Mouse (Mus musculus) R1 (cell line): ENCODE measurements at regions not wholly inside any gene's neighbourhood (a gene's known extent, or its start where the extent isn't known, plus 50 kb on each side); places are given as distances from the start of the nearest gene placed in this dataset.
A peak's percentile ranks its signal among the peaks of the same experiment; 100 is the strongest.

ENCODE experiments used
- DNase-seq: peaks from one replicate; pipeline ENCODE4 v3.0.0-alpha.2; 2018; ENCODE audit warnings: low read depth, low spot score

GRCm38 (mm10) chr9:71420064-71420463, 65.7 kb downstream of the Polr2m start:
- no peak for DNase-seq

DNA sequence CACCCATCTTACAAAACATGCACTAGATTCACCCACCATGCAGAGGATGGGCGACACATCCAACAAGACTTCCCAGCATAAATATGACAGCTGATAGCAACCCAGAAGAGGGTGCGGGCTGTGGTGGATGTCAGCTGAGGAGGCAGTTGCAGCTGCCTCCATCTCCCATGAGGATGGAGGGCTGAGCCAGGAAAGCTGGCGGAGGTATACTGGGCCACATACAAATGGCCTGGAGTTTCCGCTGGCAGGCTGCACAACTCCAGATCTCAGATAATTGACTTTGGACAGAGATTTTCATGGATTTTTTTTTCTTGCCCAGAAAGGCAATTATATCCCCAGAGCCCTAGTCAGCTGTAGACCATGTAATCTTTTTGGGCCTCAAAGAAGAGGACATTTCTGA, 67.2 kb downstream of the Polr2m start:
- DNase-seq, result no peak

GRCm38 (mm10) chr9:71417248-71417647, 68.5 kb downstream of the Polr2m start:
- DNase-seq, result no peak

DNA sequence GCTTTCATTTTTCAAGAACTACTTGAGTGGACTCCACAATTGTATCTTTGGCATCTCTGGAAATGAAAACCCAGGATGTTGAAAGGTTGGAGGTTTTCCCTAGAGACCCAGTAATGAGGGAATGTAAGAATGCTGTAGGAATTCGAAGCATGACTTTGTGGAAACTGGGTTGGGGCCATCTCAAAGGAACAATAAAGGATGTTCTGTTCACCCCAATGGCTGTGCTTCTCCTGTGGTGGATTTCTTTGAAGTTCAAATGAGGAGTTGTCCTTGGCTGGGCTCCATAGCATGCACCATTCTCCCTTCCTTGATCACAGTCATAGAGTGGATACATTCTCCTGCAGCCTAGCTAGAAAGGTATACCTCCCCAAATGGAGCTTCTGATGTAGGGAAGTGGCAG, 74.6 kb downstream of the Polr2m start:
- DNase-seq, result peak; percentile 46

DNA sequence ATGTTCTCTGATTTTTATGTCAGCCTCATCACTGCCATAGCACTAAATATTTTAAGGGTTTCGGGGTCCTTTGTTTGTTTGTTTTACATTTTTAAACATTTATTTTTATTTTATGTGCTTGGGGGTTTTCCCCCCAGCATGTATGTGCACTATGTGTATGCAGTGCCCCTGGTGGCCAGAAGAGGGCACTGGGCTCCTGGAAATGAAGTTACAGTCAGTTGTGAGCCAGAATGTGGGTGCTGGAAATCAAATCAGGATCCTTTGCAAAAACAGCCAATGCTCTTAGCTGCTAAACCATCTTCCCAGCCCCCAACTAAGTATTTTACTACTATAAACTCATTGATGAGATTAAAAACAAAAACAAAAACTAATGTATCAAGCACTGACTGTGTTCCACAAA, 75.8 kb downstream of the Polr2m start:
- DNase-seq, result no peak

GRCm38 (mm10) chr9:71408946-71409345, 76.8 kb downstream of the Polr2m start:
- no peak for DNase-seq

GRCm38 (mm10) chr9:71404396-71405135, 81.2 kb downstream of the Polr2m start:
- no peak for DNase-seq

DNA sequence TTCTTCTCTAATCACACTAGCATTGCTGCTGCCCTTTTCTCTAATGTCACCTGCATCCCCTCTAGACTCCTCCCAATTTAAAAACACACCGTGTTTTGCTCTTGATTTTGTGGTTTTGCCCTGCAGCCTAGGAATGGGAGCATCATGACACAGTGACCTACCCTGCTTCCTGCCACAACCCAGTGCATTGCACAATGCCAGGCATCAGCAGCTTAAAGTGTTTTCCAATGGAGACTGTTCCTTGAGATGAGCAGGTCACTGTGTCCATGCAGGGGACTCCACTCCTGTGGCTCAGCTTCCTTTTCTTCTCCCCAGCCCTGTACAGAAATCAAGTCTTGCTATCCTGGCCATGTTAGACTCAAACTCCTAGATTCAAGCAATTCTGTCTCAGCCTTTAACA, 84.1 kb downstream of the Polr2m start:
- no peak for DNase-seq

GRCm38 (mm10) chr9:71399346-71399745, 86.4 kb downstream of the Polr2m start:
- no peak for DNase-seq

DNA sequence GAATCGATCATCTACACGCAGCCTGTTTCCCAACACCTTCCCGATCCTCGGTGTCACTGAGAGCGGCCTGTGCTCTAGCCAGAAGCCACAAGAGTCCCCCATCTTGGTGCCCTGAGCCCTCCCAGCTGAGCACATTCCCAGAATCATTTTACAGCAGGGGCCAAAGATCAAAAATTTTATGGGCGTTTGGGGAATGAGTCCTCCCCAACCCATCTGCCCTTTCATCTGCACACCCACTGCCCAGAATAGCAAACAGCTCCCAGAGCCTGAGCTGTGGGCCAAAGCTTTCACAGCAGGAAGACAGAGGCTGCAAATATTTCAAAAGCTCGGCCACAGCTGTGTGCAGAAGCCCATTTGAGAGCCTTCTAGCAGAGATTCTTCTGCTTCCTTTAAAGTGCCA, 89.0 kb downstream of the Polr2m start:
- no peak for DNase-seq

DNA sequence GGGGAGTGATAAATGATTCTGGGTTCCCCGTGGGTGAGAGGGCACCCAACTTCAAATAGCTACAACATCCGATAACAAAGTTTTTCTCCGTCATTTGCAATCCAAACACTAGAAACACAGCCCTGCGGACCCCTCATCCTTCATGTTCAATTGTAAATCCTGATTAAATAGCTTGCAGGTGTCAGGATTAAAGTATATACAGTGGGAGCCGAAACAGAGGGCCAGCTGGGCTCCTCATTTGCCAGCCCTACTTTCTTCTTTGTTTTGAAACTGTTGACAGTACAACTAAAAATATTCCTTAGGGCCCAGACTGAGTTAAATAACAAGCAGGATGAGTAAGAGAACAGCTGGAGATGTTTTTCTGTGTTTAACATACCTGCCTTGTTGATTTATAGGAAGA, 95.5 kb downstream of the Polr2m start:
- DNase-seq, result no peak

DNA sequence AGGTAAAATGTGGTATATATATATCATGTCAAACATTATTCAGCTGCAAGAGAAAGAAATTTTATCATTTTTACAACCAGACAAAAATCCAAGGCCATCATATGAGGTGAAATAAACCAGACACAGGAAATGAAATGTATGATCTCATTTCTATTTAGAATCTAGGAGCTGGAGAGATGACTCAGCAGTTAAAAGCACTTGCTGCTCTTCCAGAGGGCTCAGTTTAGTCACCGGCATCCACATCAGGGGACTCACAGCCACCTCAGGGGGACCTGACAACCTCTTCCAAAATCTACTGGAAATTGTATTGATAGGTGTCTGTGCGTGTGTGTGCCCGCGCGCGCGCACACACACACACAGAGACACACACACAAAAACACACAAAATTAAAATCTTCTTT, 98.3 kb downstream of the Polr2m start:
- no peak for DNase-seq

DNA sequence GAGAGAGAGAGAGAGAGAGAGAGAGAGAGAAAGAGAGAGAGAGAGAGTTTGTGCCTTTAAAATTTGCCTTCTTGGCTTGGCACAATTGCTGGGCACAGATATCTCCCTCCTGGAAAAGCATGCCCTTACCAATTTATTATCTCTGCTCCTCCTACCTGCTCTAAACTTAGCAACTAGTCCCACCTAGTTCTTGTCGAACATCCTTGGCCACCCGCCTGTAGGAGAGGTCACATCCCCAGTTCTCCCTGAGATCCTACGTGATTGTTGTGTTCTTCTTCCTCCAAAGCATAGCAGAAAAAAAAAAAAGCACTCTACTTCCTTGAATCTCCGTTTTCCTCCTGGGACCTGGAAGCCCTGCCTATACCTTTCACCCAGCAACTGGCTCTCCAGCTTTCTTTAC, 101.8 kb downstream of the Polr2m start:
- DNase-seq, result no peak

- DNase-seq, result no peak
Measured at GRCm38 (mm10) chr9:71379731-71380250, 105.9 kb downstream of the Polr2m start.

DNA sequence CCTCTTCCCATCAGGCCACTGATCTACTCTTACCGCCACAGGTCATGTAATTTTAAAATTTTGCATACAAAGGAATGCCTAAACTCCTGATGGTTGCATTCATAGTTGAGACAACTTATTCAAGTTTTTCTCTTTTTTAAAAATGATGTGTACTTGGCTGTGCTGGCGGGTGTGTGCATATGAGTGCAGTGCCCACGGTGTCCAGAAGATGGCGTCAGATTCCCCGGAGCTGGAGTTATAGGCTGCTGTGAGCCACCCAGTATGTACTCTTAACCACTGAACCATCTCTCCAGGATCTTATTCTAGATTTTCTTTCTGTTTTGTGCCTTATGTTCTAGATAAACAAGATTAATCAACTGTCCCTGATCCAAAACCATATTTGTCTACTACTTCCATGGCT, 116.0 kb downstream of the Polr2m start:
- peak; percentile 38 for DNase-seq

DNA sequence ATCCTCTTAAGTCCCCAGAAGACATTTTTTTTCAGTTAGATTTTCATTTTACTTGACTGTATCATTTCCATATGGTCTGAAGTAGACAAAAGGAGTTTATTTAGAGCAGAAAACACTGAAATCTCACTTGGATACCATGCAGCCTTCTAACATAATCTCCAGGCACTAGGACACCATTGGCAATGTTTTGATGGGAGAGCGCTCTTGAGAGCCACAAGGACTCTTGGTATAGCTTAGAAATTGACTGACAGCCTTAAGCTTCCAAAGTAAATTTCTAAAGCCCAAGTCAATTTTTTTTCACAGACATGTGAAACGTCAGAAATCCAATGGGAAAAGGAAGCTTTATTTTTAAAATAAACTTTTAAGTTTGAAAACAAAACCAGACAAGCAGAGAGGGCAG, 116.5 kb downstream of the Polr2m start:
- no peak for DNase-seq

GRCm38 (mm10) chr9:71366573-71366972, 119.2 kb downstream of the Polr2m start:
- DNase-seq, result no peak

- no peak for DNase-seq
Measured at GRCm38 (mm10) chr9:71365177-71365738, 120.5 kb downstream of the Polr2m start.

- DNase-seq, result no peak
Measured at GRCm38 (mm10) chr9:71364047-71364665, 121.6 kb downstream of the Polr2m start.

- DNase-seq, result peak; percentile 63
Measured at GRCm38 (mm10) chr9:71362401-71362800, 123.3 kb downstream of the Polr2m start.

- DNase-seq, result peak; percentile 7
Measured at GRCm38 (mm10) chr9:71361961-71362360, 123.8 kb downstream of the Polr2m start.

GRCm38 (mm10) chr9:71361311-71361710, 124.4 kb downstream of the Polr2m start:
- peak; percentile 78 for DNase-seq

GRCm38 (mm10) chr9:71360676-71361075, 125.1 kb downstream of the Polr2m start:
- DNase-seq, result no peak
